Mouse (Mus musculus) hindbrain, embryonic 10.5 days (tissue): ENCODE measurements around the gene Abi1. TPM values are rescaled to one million over a fixed set of nuclear protein-coding genes. Genes with fewer than 3 reads are reported as not detected.
"Not testable (repeated sequence)": the region's sequence is repeated elsewhere in the genome, so short reads cannot be mapped to it uniquely, and the experiment has no call there.

Source experiments
- DNase-seq: peaks from one replicate; pipeline ENCODE4 v3.0.0-alpha.2; 2017; ENCODE audit warnings: low spot score
- H3K27ac ChIP-seq: fragments of 300-500 bp; sonication (generic); 2 replicates; pipeline ENCODE4 v1.5.1; 2016; ENCODE audit warnings: mild to moderate bottlenecking, moderate library complexity
- H3K27me3 ChIP-seq: fragments of 300-500 bp; sonication (generic); 2 replicates; pipeline ENCODE4 v1.6.1; 2016; ENCODE audit warnings: mild to moderate bottlenecking; ENCODE audit not compliant: poor library complexity, insufficient read depth, severe bottlenecking
- H3K36me3 ChIP-seq: fragments of 300-500 bp; sonication (generic); 2 replicates; pipeline ENCODE4 v1.6.1; 2016; ENCODE audit warnings: mild to moderate bottlenecking, moderate library complexity
- H3K4me1 ChIP-seq: fragments of 300-500 bp; sonication (generic); replicated peaks from 2 replicates; pipeline ENCODE4 v1.6.1; 2016; ENCODE audit warnings: mild to moderate bottlenecking
- H3K4me3 ChIP-seq: fragments of 300-500 bp; sonication (generic); 2 replicates; pipeline ENCODE4 v1.5.1; 2016; ENCODE audit warnings: mild to moderate bottlenecking, moderate library complexity
- H3K9me3 ChIP-seq: fragments of 300-500 bp; sonication (generic); 2 replicates; pipeline ENCODE4 v1.6.1; 2016; ENCODE audit warnings: mild to moderate bottlenecking, moderate library complexity
- WGBS: fragments of 180-500 bp; shearing (Covaris S2); methylation state at CpG from one replicate; pipeline ENCODE4 v1.1.7; 2016; 5-methylcytosine and 5-hydroxymethylcytosine counted together
- polyA plus RNA-seq: library from polyadenylated mRNA; unstranded; fragments of >200 nt; fragmentation: Nextera tagmentation; extraction: Ambion mirVana; gene quantifications from 2 replicates; pipeline ENCODE4 v1.2.1, GENCODE M21; 2016

The Abi1 gene
- polyA plus RNA-seq, 1 experiment from 2014 or later = 36.8 TPM

GRCm38 (mm10) chr2:23051890-23052289 is 11.8 kb upstream of the Abi1 start:
- Histone ChIP-seq H3K9me3 (no peaks in the 10 kb centered on the region), H3K4me1 (no peaks in the 10 kb centered on the region), H3K27ac (no peak overlapping the region), H3K36me3 (no peaks in the 10 kb centered on the region), H3K4me3 (no peak overlapping the region), H3K27me3 (no peaks in the 10 kb centered on the region)
- 78% methylated on average over 2 of the region's 2 CpGs for WGBS
- DNase-seq = no peak

GRCm38 (mm10) chr2:23048006-23048405 is 8.0 kb upstream of the Abi1 start:
- Histone ChIP-seq H3K27ac (no peak overlapping the region), H3K36me3 (no peaks in the 10 kb centered on the region), H3K4me3 (no peak overlapping the region), H3K27me3 (no peaks in the 10 kb centered on the region), H3K4me1 (no peaks in the 10 kb centered on the region), H3K9me3 (no peaks in the 10 kb centered on the region)
- no peak for DNase-seq

GRCm38 (mm10) chr2:23045703-23046102 is 5.7 kb upstream of the Abi1 start:
- Histone ChIP-seq H3K27ac (no peak overlapping the region), H3K36me3 (no peaks in the 10 kb centered on the region), H3K9me3 (no peaks in the 10 kb centered on the region), H3K27me3 (no peaks in the 10 kb centered on the region), H3K4me3 (no peak overlapping the region), H3K4me1 (no peaks in the 10 kb centered on the region)
- 47% methylated on average over 1 of the region's 1 CpGs for WGBS
- DNase-seq = no peak

GRCm38 (mm10) chr2:23042189-23042588 is 2.1 kb upstream of the Abi1 start:
- no peaks in the 10 kb centered on the region for H3K9me3 ChIP-seq
- H3K36me3 ChIP-seq = no peaks in the 10 kb centered on the region
- no peak overlapping the region for H3K27ac ChIP-seq
- DNase-seq = no peak
- 92% methylated on average over 3 of the region's 3 CpGs for WGBS
- no peaks in the 10 kb centered on the region for H3K27me3 ChIP-seq
- H3K4me3 ChIP-seq = no peak overlapping the region
- H3K4me1 ChIP-seq = peaks cover 18% of the 10 kb centered on the region

- no peak for DNase-seq
Observed at GRCm38 (mm10) chr2:23041457-23041856, 1.4 kb upstream of the Abi1 start.

GRCm38 (mm10) chr2:23040690-23041089 is 649 bp upstream of the Abi1 start:
- H3K27me3 ChIP-seq, H3K9me3 ChIP-seq, H3K36me3 ChIP-seq, H3K27ac ChIP-seq, DNase-seq, H3K4me3 ChIP-seq: not testable (repeated sequence)
- H3K4me1 ChIP-seq = peaks cover 20% of the 10 kb centered on the region
- 89% methylated on average over 7 of the region's 7 CpGs for WGBS

More at GRCm38 (mm10) chr2:23041457-23041856, 1.4 kb upstream of the Abi1 start:
- H3K27ac ChIP-seq = no peak overlapping the region
- no peaks in the 10 kb centered on the region for H3K27me3 ChIP-seq
- H3K4me1 ChIP-seq = peaks cover 20% of the 10 kb centered on the region
- H3K4me3 ChIP-seq = no peak overlapping the region
- WGBS = 93% methylated on average over 4 of the region's 4 CpGs
- H3K36me3 ChIP-seq = no peaks in the 10 kb centered on the region
- no peaks in the 10 kb centered on the region for H3K9me3 ChIP-seq

GRCm38 (mm10) chr2:23039082-23040000 is 700 bp downstream of the Abi1 start:
- Histone ChIP-seq H3K4me1 (peaks cover 20% of the 10 kb centered on the region), H3K27ac (peak overlapping the region; percentile 96), H3K4me3 (peak overlapping the region; percentile 97), H3K36me3 (no peaks in the 10 kb centered on the region), H3K9me3 (no peaks in the 10 kb centered on the region), H3K27me3 (no peaks in the 10 kb centered on the region)
- under 1% methylated on average over 59 of the region's 59 CpGs for WGBS
- DNase-seq = no peak

- H3K27me3 ChIP-seq = no peaks in the 10 kb centered on the region
Observed at GRCm38 (mm10) chr2:23035467-23035866, 4.6 kb downstream of the Abi1 start.

GRCm38 (mm10) chr2:23034692-23035435 is 5.2 kb downstream of the Abi1 start:
- 90% methylated on average over 3 of the region's 3 CpGs for WGBS
- H3K4me1 ChIP-seq = peaks cover 20% of the 10 kb centered on the region
- H3K27ac ChIP-seq = no peak overlapping the region
- peaks cover 13% of the 10 kb centered on the region for H3K36me3 ChIP-seq
- H3K9me3 ChIP-seq = peaks cover 2% of the 10 kb centered on the region; the same call in 1 of the 2 replicates
- no peak for DNase-seq
- no peaks in the 10 kb centered on the region for H3K27me3 ChIP-seq
- no peak overlapping the region for H3K4me3 ChIP-seq

More at GRCm38 (mm10) chr2:23035467-23035866, 4.6 kb downstream of the Abi1 start:
- Histone ChIP-seq H3K9me3 (no peaks in the 10 kb centered on the region), H3K36me3 (peaks cover 7% of the 10 kb centered on the region), H3K4me3 (no peak overlapping the region), H3K4me1 (peaks cover 20% of the 10 kb centered on the region), H3K27ac (no peak overlapping the region)
- 100% methylated on average over 1 of the region's 1 CpGs for WGBS
- no peak for DNase-seq

GRCm38 (mm10) chr2:23030631-23031030 is 9.4 kb downstream of the Abi1 start:
- Histone ChIP-seq H3K36me3 (peaks cover 17% of the 10 kb centered on the region), H3K9me3 (peaks cover 4% of the 10 kb centered on the region; the same call in 1 of the 2 replicates), H3K4me3 (no peak overlapping the region), H3K27ac (no peak overlapping the region), H3K27me3 (no peaks in the 10 kb centered on the region), H3K4me1 (no peaks in the 10 kb centered on the region)
- DNase-seq = no peak
- WGBS = 100% methylated on average over 3 of the region's 4 CpGs

- H3K27me3 ChIP-seq = no peaks in the 10 kb centered on the region
- no peak overlapping the region for H3K4me3 ChIP-seq
- H3K4me1 ChIP-seq = no peaks in the 10 kb centered on the region
- peaks cover 4% of the 10 kb centered on the region; the same call in 1 of the 2 replicates for H3K9me3 ChIP-seq
- H3K27ac ChIP-seq = no peak overlapping the region
- peaks cover 17% of the 10 kb centered on the region for H3K36me3 ChIP-seq
- WGBS = 86% methylated on average over 4 of the region's 4 CpGs
- DNase-seq = no peak
Observed at GRCm38 (mm10) chr2:23028826-23029225, 11.2 kb downstream of the Abi1 start.

- Histone ChIP-seq H3K4me3 (no peak overlapping the region), H3K27ac (no peak overlapping the region), H3K9me3 (peaks cover 4% of the 10 kb centered on the region; the same call in 1 of the 2 replicates), H3K27me3 (no peaks in the 10 kb centered on the region), H3K36me3 (peaks cover 17% of the 10 kb centered on the region), H3K4me1 (no peaks in the 10 kb centered on the region)
- DNase-seq = no peak
- WGBS = 88% methylated on average over 1 of the region's 1 CpGs
Observed at GRCm38 (mm10) chr2:23026379-23026778, 13.7 kb downstream of the Abi1 start.
